Mouse (Mus musculus): ENCODE measurements at regions not wholly inside any gene's neighbourhood (a gene's known extent, or its start where the extent isn't known, plus 50 kb on each side); places are given as distances from the start of the nearest gene placed in this dataset.

GRCm38 (mm10) chr5:148624649-148625405 lies 72.2 kb upstream of the Ubl3 start:
- H3K9me3 ChIP-seq (replicated peaks; ENCODE audit: low read length), result no peaks in the 10 kb centered on the region
- H3K4me1 ChIP-seq (replicated peaks; ENCODE audit: insufficient read depth, low read length), result no peaks in the 10 kb centered on the region
- ATAC-seq (replicated peaks; ENCODE audit: low FRiP score, low read depth), result no peak
- H3K27me3 ChIP-seq (ENCODE audit: insufficient read depth, low read length), result no peaks in the 10 kb centered on the region
- no peak overlapping the region for H3K4me3 ChIP-seq (replicated peaks; ENCODE audit: low read depth, low read length)
- H3K27ac ChIP-seq, result no peak overlapping the region
- DNase-seq (ENCODE audit: low spot score), result no peak
- no peak overlapping the region for H3K9ac ChIP-seq (ENCODE audit: low read depth, low read length)
- H3K36me3 ChIP-seq (ENCODE audit: insufficient read depth, low read length), result no peaks in the 10 kb centered on the region
- WGBS, result 80% methylated on average over 21 of the region's 21 CpGs
- no peak overlapping the region for H3K4me2 ChIP-seq (ENCODE audit: low read length)
- no peak for TF ChIP-seq CTCF (IDR thresholded peaks at IDR 0.05; ENCODE audit: low read depth)

- 46% methylated on average over 10 of the region's 10 CpGs for whole genome bisulfite sequencing
Measured at GRCm38 (mm10) chr5:148620895-148621786, 68.6 kb upstream of the Ubl3 start.

GRCm38 (mm10) chr5:148619917-148620316 lies 67.3 kb upstream of the Ubl3 start:
- 66% methylated on average over 2 of the region's 2 CpGs for WGBS
- ATAC-seq (replicated peaks; ENCODE audit: low FRiP score, low read depth), result no peak

More at GRCm38 (mm10) chr5:148620895-148621786, 68.6 kb upstream of the Ubl3 start:
- Histone ChIP-seq H3K36me3 (ENCODE audit: insufficient read depth, low read length) (no peaks in the 10 kb centered on the region), H3K4me3 (replicated peaks; ENCODE audit: low read depth, low read length) (no peak overlapping the region), H3K9ac (ENCODE audit: low read depth, low read length) (no peak overlapping the region), H3K27ac (no peak overlapping the region), H3K9me3 (replicated peaks; ENCODE audit: low read length) (no peaks in the 10 kb centered on the region), H3K27me3 (ENCODE audit: insufficient read depth, low read length) (no peaks in the 10 kb centered on the region), H3K4me1 (replicated peaks; ENCODE audit: insufficient read depth, low read length) (no peaks in the 10 kb centered on the region), H3K4me2 (ENCODE audit: low read length) (no peak overlapping the region)
- DNase-seq (ENCODE audit: low spot score) (no peak), ATAC-seq (replicated peaks; ENCODE audit: low FRiP score, low read depth) (no peak)
- TF ChIP-seq CTCF (IDR thresholded peaks at IDR 0.05; ENCODE audit: low read depth), result no peak

GRCm38 (mm10) chr5:148616426-148616825 lies 63.8 kb upstream of the Ubl3 start:
- Histone ChIP-seq H3K9me3 (replicated peaks; ENCODE audit: low read length) (no peaks in the 10 kb centered on the region), H3K4me1 (replicated peaks; ENCODE audit: insufficient read depth, low read length) (no peaks in the 10 kb centered on the region), H3K36me3 (ENCODE audit: insufficient read depth, low read length) (no peaks in the 10 kb centered on the region), H3K9ac (ENCODE audit: low read depth, low read length) (no peak overlapping the region), H3K4me3 (replicated peaks; ENCODE audit: low read depth, low read length) (no peak overlapping the region), H3K4me2 (ENCODE audit: low read length) (no peak overlapping the region), H3K27ac (no peak overlapping the region), H3K27me3 (ENCODE audit: insufficient read depth, low read length) (no peaks in the 10 kb centered on the region)
- TF ChIP-seq CTCF (IDR thresholded peaks at IDR 0.05; ENCODE audit: low read depth), result no peak
- ATAC-seq (replicated peaks; ENCODE audit: low FRiP score, low read depth) (no peak), DNase-seq (ENCODE audit: low spot score) (no peak)
- WGBS, result 67% methylated on average over 3 of the region's 3 CpGs

More at GRCm38 (mm10) chr5:148619917-148620316, 67.3 kb upstream of the Ubl3 start:
- Histone ChIP-seq H3K36me3 (ENCODE audit: insufficient read depth, low read length) (no peaks in the 10 kb centered on the region), H3K4me3 (replicated peaks; ENCODE audit: low read depth, low read length) (no peak overlapping the region), H3K4me1 (replicated peaks; ENCODE audit: insufficient read depth, low read length) (no peaks in the 10 kb centered on the region), H3K27me3 (ENCODE audit: insufficient read depth, low read length) (no peaks in the 10 kb centered on the region), H3K4me2 (ENCODE audit: low read length) (no peak overlapping the region), H3K9me3 (replicated peaks; ENCODE audit: low read length) (no peaks in the 10 kb centered on the region), H3K27ac (no peak overlapping the region), H3K9ac (ENCODE audit: low read depth, low read length) (no peak overlapping the region)
- TF ChIP-seq CTCF (IDR thresholded peaks at IDR 0.05; ENCODE audit: low read depth), result no peak
- no peak for DNase-seq (ENCODE audit: low spot score)

- H3K4me3 ChIP-seq (replicated peaks; ENCODE audit: low read depth, low read length), result no peak overlapping the region
- no peak overlapping the region for H3K27ac ChIP-seq
- no peaks in the 10 kb centered on the region for H3K4me1 ChIP-seq (replicated peaks; ENCODE audit: insufficient read depth, low read length)
- WGBS, result 29% methylated on average over 10 of the region's 10 CpGs
- no peaks in the 10 kb centered on the region for H3K36me3 ChIP-seq (ENCODE audit: insufficient read depth, low read length)
- H3K9me3 ChIP-seq (replicated peaks; ENCODE audit: low read length), result no peaks in the 10 kb centered on the region
- DNase-seq (ENCODE audit: low spot score) (peak; percentile 44), ATAC-seq (replicated peaks; ENCODE audit: low FRiP score, low read depth) (no peak)
- H3K9ac ChIP-seq (ENCODE audit: low read depth, low read length), result no peak overlapping the region
- no peaks in the 10 kb centered on the region for H3K27me3 ChIP-seq (ENCODE audit: insufficient read depth, low read length)
- no peak overlapping the region for H3K4me2 ChIP-seq (ENCODE audit: low read length)
- TF ChIP-seq CTCF (IDR thresholded peaks at IDR 0.05; ENCODE audit: low read depth), result no peak
Measured at GRCm38 (mm10) chr5:148615706-148616366, 63.2 kb upstream of the Ubl3 start.

- ATAC-seq (replicated peaks; ENCODE audit: low FRiP score, low read depth) (no peak), DNase-seq (ENCODE audit: low spot score) (no peak)
- WGBS, result 94% methylated on average over 14 of the region's 14 CpGs
- Histone ChIP-seq H3K27ac (no peak overlapping the region), H3K4me3 (replicated peaks; ENCODE audit: low read depth, low read length) (no peak overlapping the region), H3K9me3 (replicated peaks; ENCODE audit: low read length) (no peaks in the 10 kb centered on the region), H3K36me3 (ENCODE audit: insufficient read depth, low read length) (no peaks in the 10 kb centered on the region), H3K9ac (ENCODE audit: low read depth, low read length) (no peak overlapping the region), H3K4me2 (ENCODE audit: low read length) (no peak overlapping the region), H3K4me1 (replicated peaks; ENCODE audit: insufficient read depth, low read length) (no peaks in the 10 kb centered on the region), H3K27me3 (ENCODE audit: insufficient read depth, low read length) (no peaks in the 10 kb centered on the region)
- no peak for TF ChIP-seq CTCF (IDR thresholded peaks at IDR 0.05; ENCODE audit: low read depth)
Measured at GRCm38 (mm10) chr5:148615117-148615516, 62.5 kb upstream of the Ubl3 start.
